Mouse (Mus musculus) neural tube, embryonic 13.5 days (tissue): Measurements from ENCODE around the gene Kcnab1. TPM values are rescaled to one million over a fixed set of nuclear protein-coding genes. Genes with fewer than 3 reads are reported as not detected.

Experiments
- ATAC-seq: fragments of 200-750 bp; cut with Nextera tagmentation; 2 replicates; pipeline ENCODE4 v1.8.0; 2017; ENCODE audit warnings: low read depth, mild to moderate bottlenecking, moderate TSS enrichment, moderate library complexity
- H3K27ac ChIP-seq: fragments of 300-500 bp; sonication (generic); replicated peaks from 2 replicates; pipeline ENCODE4 v1.5.1; 2015; ENCODE audit warnings: moderate library complexity, mild to moderate bottlenecking, inconsistent platforms
- H3K27me3 ChIP-seq: fragments of 300-500 bp; sonication (generic); 2 replicates; pipeline ENCODE4 v1.6.1; 2015; ENCODE audit warnings: mild to moderate bottlenecking, inconsistent platforms
- H3K36me3 ChIP-seq: fragments of 300-500 bp; sonication (generic); 2 replicates; pipeline ENCODE4 v1.6.1; 2015; ENCODE audit warnings: mild to moderate bottlenecking, inconsistent platforms
- H3K4me1 ChIP-seq: fragments of 300-500 bp; sonication (generic); replicated peaks from 2 replicates; pipeline ENCODE4 v1.6.1; 2015; ENCODE audit warnings: inconsistent platforms
- H3K4me2 ChIP-seq: fragments of 300-500 bp; sonication (generic); 2 replicates; pipeline ENCODE4 v1.6.1; 2015; ENCODE audit warnings: inconsistent platforms, mild to moderate bottlenecking, moderate library complexity
- H3K4me3 ChIP-seq: fragments of 300-500 bp; sonication (generic); 2 replicates; pipeline ENCODE4 v1.5.1; 2015; ENCODE audit warnings: mild to moderate bottlenecking, inconsistent platforms
- H3K9ac ChIP-seq: fragments of 300-500 bp; sonication (generic); 2 replicates; pipeline ENCODE4 v1.6.1; 2015; ENCODE audit warnings: moderate library complexity, mild to moderate bottlenecking, inconsistent platforms
- H3K9me3 ChIP-seq: fragments of 300-500 bp; sonication (generic); 2 replicates; pipeline ENCODE4 v1.6.1; 2016; ENCODE audit warnings: inconsistent platforms
- WGBS: fragments of 180-500 bp; shearing (Covaris S2); methylation state at CpG from one replicate; pipeline ENCODE4 v1.1.7; 2015; 5-methylcytosine and 5-hydroxymethylcytosine counted together
- polyA plus RNA-seq: library from polyadenylated mRNA; unstranded; fragments of >200 nt; fragmentation: Nextera tagmentation; extraction: Ambion mirVana; gene quantifications from 2 replicates; pipeline ENCODE4 v1.2.1, GENCODE M21; 2015

Kcnab1 gene
- polyA plus RNA-seq = 15.7 and 16.0 TPM in 2 replicates

- Histone ChIP-seq H3K27me3 (peaks cover 22% of the 10 kb centered on the region), H3K36me3 (no peaks in the 10 kb centered on the region), H3K4me2 (peak within 1 kb of the TSS; percentile 75), H3K4me3 (peak within 1 kb of the TSS; percentile 50), H3K4me1 (peaks cover 16% of the 10 kb centered on the region), H3K27ac (peak within 1 kb of the TSS; percentile 56), H3K9me3 (no peaks in the 10 kb centered on the region), H3K9ac (peak within 1 kb of the TSS; percentile 70)
- peak; percentile 91 for ATAC-seq
- WGBS = under 1% methylated on average over 30 of the region's 30 CpGs
Observed at GRCm38 (mm10) chr3:65108945-65109921, at the start of gene Kcnab1. TSS of gene Kcnab1 (plus strand) at chr3:65109384.

- Histone ChIP-seq H3K9ac (no peak overlapping the region), H3K27me3 (no peaks in the 10 kb centered on the region), H3K4me2 (no peak overlapping the region), H3K36me3 (no peaks in the 10 kb centered on the region), H3K9me3 (no peaks in the 10 kb centered on the region), H3K4me1 (no peaks in the 10 kb centered on the region), H3K4me3 (no peak overlapping the region), H3K27ac (no peak overlapping the region)
- no peak for ATAC-seq
- 84% methylated on average over 2 of the region's 2 CpGs for WGBS
Observed at GRCm38 (mm10) chr3:65088295-65088694, 20.9 kb upstream of the Kcnab1 start.

GRCm38 (mm10) chr3:65104117-65104516 is 5.1 kb upstream of the Kcnab1 start:
- no peak overlapping the region for H3K27ac ChIP-seq
- H3K4me1 ChIP-seq = peaks cover 13% of the 10 kb centered on the region; the same call in 1 of the 2 replicates
- H3K4me3 ChIP-seq = no peak overlapping the region
- 60% methylated on average over 6 of the region's 6 CpGs for WGBS
- H3K4me2 ChIP-seq = no peak overlapping the region
- no peaks in the 10 kb centered on the region for H3K36me3 ChIP-seq
- ATAC-seq = no peak
- H3K9me3 ChIP-seq = no peaks in the 10 kb centered on the region
- H3K9ac ChIP-seq = no peak overlapping the region
- peaks cover 12% of the 10 kb centered on the region; the same call in 1 of the 2 replicates for H3K27me3 ChIP-seq

GRCm38 (mm10) chr3:65110190-65110589 is 1.0 kb downstream of the Kcnab1 start:
- no peak for ATAC-seq
- Histone ChIP-seq H3K27ac (no peak overlapping the region), H3K27me3 (peaks cover 22% of the 10 kb centered on the region), H3K4me1 (peaks cover 16% of the 10 kb centered on the region), H3K36me3 (no peaks in the 10 kb centered on the region), H3K4me3 (peak overlapping the region; percentile 50), H3K9me3 (no peaks in the 10 kb centered on the region), H3K4me2 (peak overlapping the region; percentile 75), H3K9ac (peak overlapping the region; percentile 70; the same call in 1 of the 2 replicates)
- 76% methylated on average over 9 of the region's 9 CpGs for WGBS

GRCm38 (mm10) chr3:65111176-65111575 is 2.0 kb downstream of the Kcnab1 start:
- ATAC-seq = no peak
- peaks cover 22% of the 10 kb centered on the region for H3K27me3 ChIP-seq
- H3K4me3 ChIP-seq = 0 out of 2 replicates have a peak overlapping the region, but pooled peaks have one; percentile 6
- no peaks in the 10 kb centered on the region for H3K9me3 ChIP-seq
- no peak overlapping the region for H3K9ac ChIP-seq
- H3K27ac ChIP-seq = no peak overlapping the region
- peak overlapping the region; percentile 75 for H3K4me2 ChIP-seq
- H3K4me1 ChIP-seq = peaks cover 16% of the 10 kb centered on the region
- 96% methylated on average over 2 of the region's 2 CpGs for WGBS
- no peaks in the 10 kb centered on the region for H3K36me3 ChIP-seq

GRCm38 (mm10) chr3:65115164-65115563 is 6.0 kb downstream of the Kcnab1 start:
- no peak overlapping the region for H3K9ac ChIP-seq
- no peak overlapping the region for H3K27ac ChIP-seq
- no peak overlapping the region for H3K4me3 ChIP-seq
- H3K36me3 ChIP-seq = no peaks in the 10 kb centered on the region
- 91% methylated on average over 6 of the region's 6 CpGs for WGBS
- H3K9me3 ChIP-seq = no peaks in the 10 kb centered on the region
- H3K27me3 ChIP-seq = peaks cover 10% of the 10 kb centered on the region
- no peak overlapping the region for H3K4me2 ChIP-seq
- ATAC-seq = no peak
- H3K4me1 ChIP-seq = peaks cover under 1% of the 10 kb centered on the region; the same call in 1 of the 2 replicates

GRCm38 (mm10) chr3:65116958-65117357 is 7.8 kb downstream of the Kcnab1 start:
- Histone ChIP-seq H3K27ac (no peak overlapping the region), H3K4me2 (no peak overlapping the region), H3K36me3 (no peaks in the 10 kb centered on the region), H3K4me1 (no peaks in the 10 kb centered on the region), H3K27me3 (no peaks in the 10 kb centered on the region), H3K9me3 (no peaks in the 10 kb centered on the region), H3K9ac (no peak overlapping the region), H3K4me3 (no peak overlapping the region)
- no peak for ATAC-seq
- WGBS = 81% methylated on average over 3 of the region's 3 CpGs

GRCm38 (mm10) chr3:65117365-65117764 is 8.2 kb downstream of the Kcnab1 start:
- no peaks in the 10 kb centered on the region for H3K27me3 ChIP-seq
- no peak overlapping the region for H3K9ac ChIP-seq
- no peaks in the 10 kb centered on the region for H3K4me1 ChIP-seq
- 70% methylated on average over 8 of the region's 8 CpGs for WGBS
- H3K4me3 ChIP-seq = no peak overlapping the region
- no peaks in the 10 kb centered on the region for H3K9me3 ChIP-seq
- no peaks in the 10 kb centered on the region for H3K36me3 ChIP-seq
- no peak for ATAC-seq
- H3K4me2 ChIP-seq = no peak overlapping the region
- H3K27ac ChIP-seq = no peak overlapping the region

GRCm38 (mm10) chr3:65124975-65125374 is 15.8 kb downstream of the Kcnab1 start:
- no peaks in the 10 kb centered on the region for H3K9me3 ChIP-seq
- H3K27me3 ChIP-seq = no peaks in the 10 kb centered on the region
- H3K4me2 ChIP-seq = no peak overlapping the region
- H3K4me1 ChIP-seq = no peaks in the 10 kb centered on the region
- no peak overlapping the region for H3K27ac ChIP-seq
- ATAC-seq = no peak
- H3K36me3 ChIP-seq = no peaks in the 10 kb centered on the region
- no peak overlapping the region for H3K4me3 ChIP-seq
- no peak overlapping the region for H3K9ac ChIP-seq
- 72% methylated on average over 3 of the region's 3 CpGs for WGBS

GRCm38 (mm10) chr3:65129625-65130024 is 20.4 kb downstream of the Kcnab1 start:
- no peak overlapping the region for H3K27ac ChIP-seq
- no peaks in the 10 kb centered on the region for H3K4me1 ChIP-seq
- no peak overlapping the region for H3K9ac ChIP-seq
- H3K4me2 ChIP-seq = no peak overlapping the region
- no peak for ATAC-seq
- H3K4me3 ChIP-seq = no peak overlapping the region
- WGBS = 88% methylated on average over 1 of the region's 1 CpGs
- no peaks in the 10 kb centered on the region for H3K9me3 ChIP-seq
- no peaks in the 10 kb centered on the region for H3K27me3 ChIP-seq
- no peaks in the 10 kb centered on the region for H3K36me3 ChIP-seq

GRCm38 (mm10) chr3:65134931-65135330 is 25.7 kb downstream of the Kcnab1 start:
- WGBS = 75% methylated on average over 5 of the region's 5 CpGs
- no peaks in the 10 kb centered on the region for H3K36me3 ChIP-seq
- H3K9me3 ChIP-seq = no peaks in the 10 kb centered on the region
- ATAC-seq = no peak
- no peaks in the 10 kb centered on the region for H3K27me3 ChIP-seq
- no peak overlapping the region for H3K27ac ChIP-seq
- no peak overlapping the region for H3K4me2 ChIP-seq
- H3K9ac ChIP-seq = no peak overlapping the region
- no peaks in the 10 kb centered on the region for H3K4me1 ChIP-seq
- H3K4me3 ChIP-seq = no peak overlapping the region

GRCm38 (mm10) chr3:65136897-65137296 is 27.7 kb downstream of the Kcnab1 start:
- H3K4me1 ChIP-seq = no peaks in the 10 kb centered on the region
- H3K9me3 ChIP-seq = no peaks in the 10 kb centered on the region
- 84% methylated on average over 5 of the region's 5 CpGs for WGBS
- ATAC-seq = no peak
- no peak overlapping the region for H3K27ac ChIP-seq
- no peak overlapping the region for H3K4me3 ChIP-seq
- H3K4me2 ChIP-seq = no peak overlapping the region
- H3K9ac ChIP-seq = no peak overlapping the region
- H3K27me3 ChIP-seq = no peaks in the 10 kb centered on the region
- H3K36me3 ChIP-seq = no peaks in the 10 kb centered on the region
